Mouse (Mus musculus) ZHBTc4 (cell line): ENCODE measurements around the gene Acox2.

Experiments
- DNase-seq: peaks from one replicate; pipeline ENCODE4 v3.0.0-alpha.2; 2011; ENCODE audit warnings: low read depth, low spot score

The Acox2 gene

DNA sequence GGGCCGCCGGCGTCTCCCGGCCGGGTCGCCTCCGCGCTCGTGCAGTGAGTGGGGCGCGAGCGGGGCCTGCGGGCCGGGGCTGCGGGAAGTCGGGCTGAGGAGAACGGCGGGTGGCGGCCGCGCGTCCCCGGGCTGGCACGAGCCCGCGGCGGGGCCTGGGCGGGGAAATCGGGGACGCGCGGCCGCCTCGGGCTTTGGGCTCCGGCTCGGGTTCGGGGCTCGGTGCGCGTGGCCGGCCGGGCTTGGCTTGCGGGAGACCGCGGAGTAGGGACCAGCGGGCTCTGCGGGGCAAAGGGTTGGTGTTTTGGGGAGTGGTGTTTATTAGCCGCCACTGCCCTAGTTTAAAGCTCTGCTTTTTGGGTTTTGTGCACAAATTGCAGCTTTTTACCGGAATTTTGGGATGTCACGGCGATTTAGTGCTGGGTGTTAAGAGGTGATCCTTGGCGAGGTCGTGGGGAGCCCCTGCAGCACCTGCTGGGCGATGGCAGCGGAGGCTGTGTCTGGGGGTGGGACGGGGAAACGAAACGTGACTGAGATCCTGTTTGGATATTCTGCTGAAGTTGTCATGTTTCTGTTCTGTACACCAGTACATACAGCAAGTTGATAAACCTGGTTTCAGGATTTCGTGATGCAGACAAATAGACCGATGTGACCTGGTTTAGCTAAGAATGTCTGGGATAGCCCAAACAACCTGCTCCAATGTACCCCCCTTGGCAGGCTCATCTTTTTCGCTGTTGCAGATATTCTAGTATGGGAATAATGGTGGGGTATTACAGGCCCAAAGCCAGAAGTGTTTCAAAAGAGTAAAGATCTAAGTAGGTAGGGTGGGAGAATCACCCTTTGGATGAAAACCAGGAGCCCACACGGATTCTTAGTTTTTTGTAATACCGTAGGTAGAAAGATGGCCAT, 44.6 kb downstream of the Acox2 start:
- peak; percentile 75 for DNase-seq

DNA sequence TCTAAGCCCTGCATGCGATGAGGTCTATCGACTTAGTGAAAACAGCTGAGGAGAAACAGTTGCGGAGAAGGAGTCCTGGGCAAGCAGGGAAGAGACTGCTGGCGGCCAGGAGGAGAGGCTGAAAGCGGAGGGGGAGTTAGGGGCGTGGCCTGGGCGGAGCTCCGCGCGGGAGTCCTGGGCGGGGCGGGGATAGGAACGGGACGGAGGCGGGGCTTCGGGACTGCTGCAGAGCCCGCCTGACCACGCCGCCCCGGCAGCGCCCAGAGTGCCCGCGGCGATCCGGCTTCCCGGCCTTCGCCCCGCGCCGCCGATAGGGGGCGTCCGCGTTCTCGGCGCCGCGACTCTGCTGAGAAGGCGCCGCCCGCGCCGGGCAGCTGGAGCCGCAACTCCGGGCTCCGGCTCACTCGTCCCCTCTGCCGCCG, 45.3 kb downstream of the Acox2 start, which contains the start of gene Kctd6:
Kctd6 (plus strand) TSS at position 338 of the 422 bp plus-strand sequence.
- DNase-seq = peak; percentile 98

DNA sequence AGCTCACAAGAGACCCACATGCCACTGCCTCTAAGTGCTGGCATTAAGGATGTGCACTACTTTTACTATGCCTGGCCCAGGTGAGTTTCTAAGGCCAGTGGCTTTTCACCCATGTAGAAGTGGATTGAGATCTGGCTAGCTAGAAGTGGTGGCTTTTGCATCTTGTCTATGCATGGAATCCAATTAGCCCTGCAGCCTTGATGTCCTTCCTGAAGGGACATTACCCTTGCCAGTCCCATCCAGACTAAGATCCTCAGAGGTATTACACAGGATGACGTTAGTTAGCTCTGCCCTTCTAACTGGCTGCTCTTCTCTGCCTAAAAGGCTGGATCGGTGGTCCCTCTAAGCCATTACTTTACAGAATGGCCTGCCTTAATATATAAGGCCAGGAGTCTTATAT, 46.2 kb downstream of the Acox2 start:
- no peak for DNase-seq

DNA sequence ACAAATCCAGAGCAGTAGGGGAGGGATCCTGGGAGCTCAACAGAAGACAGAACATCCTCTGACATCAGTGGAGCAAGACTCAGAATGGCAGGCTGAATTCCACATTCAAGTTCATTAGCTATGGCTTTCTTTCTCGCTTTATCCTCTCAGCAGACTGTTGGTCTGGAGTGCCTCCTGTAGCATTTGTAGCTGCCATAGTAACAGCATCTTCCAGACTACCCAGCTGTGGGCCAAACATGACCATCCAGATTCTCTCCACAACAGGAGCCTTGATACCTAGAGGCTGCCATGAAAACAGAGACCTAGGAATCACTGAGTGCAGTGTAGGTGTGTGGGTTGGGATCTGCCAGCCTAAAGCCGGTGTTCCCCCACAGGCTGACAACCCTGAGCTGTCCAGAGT, 49.3 kb downstream of the Acox2 start:
- DNase-seq = no peak

DNA sequence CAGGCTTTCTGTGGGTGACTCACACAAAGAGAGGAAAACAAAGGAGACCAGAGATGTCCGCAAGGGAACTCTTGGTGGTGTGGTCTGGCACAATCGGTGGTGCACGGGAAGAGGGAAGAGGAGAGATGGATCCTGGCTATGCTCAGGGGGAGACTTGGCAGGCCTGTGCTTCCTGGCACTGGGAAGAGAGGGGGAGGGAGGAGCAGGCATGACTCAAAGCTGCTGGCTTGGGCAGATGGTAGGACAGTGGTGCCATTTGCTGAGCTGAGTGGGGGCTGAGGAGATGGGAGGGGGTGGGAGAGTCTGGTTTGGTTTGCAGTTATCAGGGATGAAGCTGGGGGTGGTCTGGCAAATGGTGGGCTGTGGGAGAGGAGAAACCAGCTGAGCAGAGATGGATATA, 50.3 kb downstream of the Acox2 start:
- no peak for DNase-seq

DNA sequence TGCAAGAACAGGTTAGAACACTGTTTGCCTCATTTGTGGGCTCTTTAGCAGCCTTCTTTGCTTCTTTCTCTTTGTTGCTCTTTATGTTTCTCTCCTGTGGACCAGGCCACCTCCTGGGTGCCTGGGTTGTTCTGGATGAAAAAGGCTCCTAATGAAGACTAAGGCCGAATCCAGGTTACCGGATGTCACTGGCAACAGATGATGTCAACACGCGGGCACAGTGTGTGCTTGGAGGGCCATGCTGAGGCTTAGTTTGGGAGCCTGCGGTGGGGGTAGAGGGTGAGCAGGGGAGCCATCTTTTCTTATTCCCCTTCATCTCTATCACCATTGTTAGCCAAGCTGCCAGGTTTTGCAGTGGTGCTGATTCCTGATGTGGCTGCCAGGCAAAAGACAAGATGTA, 51.6 kb downstream of the Acox2 start:
- DNase-seq = no peak

DNA sequence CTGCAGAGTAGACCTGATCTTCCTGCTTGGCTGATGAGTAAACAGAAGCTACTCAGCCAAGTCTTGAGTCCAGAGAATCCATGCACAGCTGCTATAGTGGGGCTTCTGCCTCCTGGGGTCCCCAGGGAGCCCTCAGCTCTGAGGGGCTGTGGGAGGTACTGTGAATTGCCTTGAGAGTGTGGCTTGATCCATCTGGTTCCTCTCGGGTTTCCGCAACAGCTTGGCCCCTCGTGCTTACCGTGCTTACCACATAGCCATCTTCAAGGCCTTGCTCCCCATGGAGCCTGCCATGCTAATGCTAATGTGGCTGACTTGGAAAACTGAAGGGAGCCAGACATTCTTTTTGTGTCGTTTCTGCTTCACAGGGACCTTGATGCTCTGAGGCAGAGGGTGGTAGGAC, 52.0 kb downstream of the Acox2 start:
- DNase-seq = peak; percentile 83

DNA sequence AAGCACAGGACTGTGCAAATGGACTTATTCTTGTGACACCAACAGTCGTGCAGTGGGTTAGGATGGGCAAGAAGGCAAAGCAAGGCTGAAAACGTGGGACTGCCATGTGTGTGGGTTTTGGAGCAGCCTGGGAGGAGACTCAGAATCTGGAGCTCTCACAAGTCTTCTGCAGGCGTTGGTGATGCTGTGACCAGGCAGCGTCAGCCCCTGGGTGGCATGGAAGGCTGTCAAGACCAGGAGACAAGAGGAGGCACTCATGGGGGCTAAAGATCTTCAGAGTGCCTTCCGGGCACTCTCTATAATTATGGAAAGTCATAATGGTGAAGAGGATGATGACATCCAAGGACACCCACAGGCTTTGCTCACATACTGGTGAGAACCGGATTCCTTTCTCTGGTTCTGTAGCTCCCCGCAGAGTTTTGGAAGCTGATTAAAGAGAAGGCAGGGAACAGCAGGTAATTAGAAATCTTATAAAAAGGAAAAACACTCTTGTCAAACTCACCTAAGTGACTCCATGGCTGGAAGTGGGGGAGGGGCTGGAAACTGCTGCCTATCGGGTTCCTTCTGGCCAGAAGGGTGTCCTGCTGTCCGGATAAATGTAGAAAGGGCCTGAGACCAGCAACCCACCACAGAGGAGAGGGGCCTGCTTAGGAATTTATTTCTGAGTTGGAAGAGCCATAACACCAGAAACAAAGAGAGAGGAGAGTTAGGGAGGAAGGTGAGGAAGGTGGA, 52.8 kb downstream of the Acox2 start:
- peak; percentile 18 for DNase-seq

DNA sequence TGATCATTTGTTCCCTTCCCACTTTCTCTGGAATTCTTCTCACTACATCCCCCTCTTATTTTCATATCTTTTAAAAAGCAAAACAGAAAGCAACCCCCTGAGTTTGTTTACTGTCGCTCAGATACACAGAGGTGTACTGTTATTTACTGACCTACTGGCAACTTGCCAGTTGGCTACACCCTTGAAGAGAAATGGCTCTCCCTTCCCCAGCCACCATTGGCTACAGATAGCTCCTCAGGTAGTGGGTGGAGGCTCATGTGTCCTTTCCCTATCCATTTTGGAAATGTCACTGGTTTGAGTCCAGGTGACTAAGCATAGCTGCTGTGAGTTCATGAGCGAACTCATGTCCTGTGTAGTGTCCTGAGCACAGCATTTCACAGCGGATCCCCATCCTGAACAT, 57.4 kb downstream of the Acox2 start:
- peak; percentile 66 for DNase-seq

DNA sequence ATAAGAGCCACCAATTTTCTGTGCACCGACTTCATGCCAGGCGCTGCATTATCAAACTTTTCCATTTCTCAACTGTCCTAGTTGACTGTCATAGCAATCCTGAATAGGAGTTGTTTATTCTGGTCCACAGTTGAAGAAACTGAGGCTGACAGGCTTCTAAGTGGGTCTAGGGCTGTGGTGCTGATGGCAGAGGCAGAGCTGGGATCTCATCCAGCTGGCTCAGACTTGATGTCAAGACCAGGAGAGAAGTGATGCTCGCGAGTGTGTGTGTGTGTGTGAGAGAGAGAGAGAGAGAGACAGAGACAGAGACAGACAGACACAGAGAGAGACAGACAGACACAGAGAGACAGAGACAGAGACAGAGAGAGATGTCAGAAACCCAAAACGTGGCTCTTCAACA, 58.4 kb downstream of the Acox2 start:
- DNase-seq = no peak

DNA sequence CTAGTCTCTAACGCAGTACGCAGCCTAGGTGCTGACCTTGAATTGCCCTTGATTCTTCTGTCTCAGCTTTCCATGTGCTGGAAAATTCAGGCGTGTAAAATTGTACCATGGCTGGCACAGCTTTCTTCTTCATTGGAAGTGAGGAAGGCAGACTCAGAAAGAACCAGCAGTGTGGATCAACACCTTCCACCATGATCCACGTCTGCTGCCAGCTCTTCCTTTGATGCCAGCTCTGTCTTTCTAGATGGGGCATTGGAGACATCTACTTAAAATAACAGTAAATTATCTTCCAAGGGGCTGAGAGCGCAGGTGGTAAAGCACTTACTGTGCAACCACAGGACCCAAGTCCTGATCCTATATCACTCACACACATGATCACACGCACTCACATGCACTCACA, 66.4 kb downstream of the Acox2 start:
- no peak for DNase-seq

DNA sequence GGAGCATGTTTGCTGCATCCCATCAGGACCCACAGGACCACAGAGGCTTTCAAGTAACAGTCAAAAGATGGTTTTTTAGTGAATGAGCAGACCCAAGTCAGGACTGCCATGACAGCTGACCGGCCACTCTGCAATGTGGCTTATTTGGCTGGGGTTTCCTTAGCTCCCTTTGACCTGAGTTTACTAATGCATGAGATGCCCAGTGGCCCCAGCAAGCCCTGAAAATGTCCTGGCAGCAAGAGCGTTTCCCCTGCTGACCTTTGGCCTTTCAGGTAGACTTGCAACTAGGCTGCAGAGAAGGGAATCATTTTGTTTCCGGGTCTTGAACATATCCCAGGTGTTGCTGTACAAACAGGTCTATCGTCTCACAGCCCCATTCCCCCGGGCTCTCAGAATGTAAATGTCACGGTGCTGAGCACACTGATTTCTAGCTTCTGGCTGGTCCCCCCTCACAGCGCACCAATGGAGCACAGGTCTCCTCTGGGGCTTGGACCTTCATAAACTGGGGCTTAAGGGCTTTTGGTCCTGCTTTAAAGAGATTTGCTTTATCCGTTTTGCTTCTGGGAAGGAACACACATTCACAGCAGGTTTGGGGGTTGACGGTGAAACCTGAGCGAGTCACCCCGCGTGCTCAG, 67.7 kb downstream of the Acox2 start:
- DNase-seq = no peak

DNA sequence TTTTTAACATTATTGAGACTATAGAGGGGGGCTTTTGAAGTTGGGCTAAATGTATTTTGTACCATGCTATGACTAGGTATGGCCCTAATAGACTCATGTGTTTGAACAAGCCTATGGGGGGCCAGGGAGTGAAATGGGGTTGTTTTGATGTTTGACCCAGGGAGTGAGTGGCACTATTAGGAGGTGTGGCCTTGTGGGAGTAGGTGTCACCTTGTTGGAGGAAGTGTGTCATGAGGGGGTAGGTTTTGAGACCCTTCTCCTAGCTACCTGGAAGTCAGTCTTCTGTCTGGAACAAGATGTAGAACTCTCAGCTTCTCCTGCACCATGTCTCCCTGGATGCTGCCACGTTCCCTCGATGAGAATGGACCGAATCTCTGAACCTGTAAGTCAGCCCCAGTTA, 68.6 kb downstream of the Acox2 start:
- DNase-seq = no peak

DNA sequence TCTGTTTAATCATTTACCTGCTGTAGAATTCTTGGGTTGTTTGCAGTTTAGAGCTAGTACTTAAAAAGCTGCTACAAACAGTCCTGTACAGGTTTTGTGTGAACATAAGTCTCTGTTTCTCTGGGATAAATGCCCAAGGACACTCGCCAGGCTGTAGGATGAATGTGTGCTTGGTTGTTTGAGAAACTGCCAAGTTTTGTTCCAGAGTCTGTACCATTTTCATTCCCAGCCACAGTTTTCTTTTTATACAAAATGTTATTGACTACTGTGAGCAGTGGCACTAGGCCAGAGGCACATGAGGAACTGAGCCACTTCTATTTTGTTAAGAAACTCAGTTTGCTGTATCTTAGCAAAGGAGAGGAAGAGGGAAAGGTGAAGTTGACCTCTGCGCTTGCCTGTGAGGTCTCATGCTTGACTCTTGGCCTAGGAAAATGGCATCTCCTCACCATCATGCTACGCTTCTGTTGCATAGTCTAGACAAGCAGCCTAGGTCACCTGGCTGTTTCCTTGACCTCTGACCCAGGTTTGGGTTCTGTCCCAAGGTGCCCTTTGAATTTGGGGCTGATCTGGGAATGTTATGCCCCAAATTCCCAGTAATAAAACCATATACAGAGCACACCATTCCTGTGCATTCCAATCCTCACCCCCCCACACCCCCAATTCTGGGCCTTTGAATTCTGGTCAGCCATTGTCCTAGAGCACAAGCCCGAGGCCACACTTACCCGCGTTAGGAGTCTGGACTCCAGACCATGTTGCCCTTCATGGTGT, 72.7 kb downstream of the Acox2 start:
- no peak for DNase-seq

DNA sequence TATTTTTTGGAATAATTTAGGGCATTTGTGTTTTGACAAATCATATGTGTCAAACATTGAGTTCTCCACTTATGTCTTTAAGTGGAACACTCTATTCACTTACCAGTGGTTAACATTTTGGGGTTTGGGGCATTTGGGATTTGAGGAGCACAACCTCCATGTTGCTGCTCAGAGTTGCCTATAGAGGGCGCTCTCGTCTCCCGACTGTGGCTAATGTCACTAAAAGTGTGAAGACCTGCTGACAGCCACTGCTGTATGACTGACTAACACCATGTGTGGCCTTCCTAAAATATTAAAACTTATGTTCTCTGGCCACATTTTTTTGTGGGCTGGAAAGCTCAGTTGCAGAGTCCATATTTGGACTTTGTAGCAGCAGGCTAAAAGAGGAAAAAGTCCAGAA, 75.8 kb downstream of the Acox2 start:
- peak; percentile 39 for DNase-seq

DNA sequence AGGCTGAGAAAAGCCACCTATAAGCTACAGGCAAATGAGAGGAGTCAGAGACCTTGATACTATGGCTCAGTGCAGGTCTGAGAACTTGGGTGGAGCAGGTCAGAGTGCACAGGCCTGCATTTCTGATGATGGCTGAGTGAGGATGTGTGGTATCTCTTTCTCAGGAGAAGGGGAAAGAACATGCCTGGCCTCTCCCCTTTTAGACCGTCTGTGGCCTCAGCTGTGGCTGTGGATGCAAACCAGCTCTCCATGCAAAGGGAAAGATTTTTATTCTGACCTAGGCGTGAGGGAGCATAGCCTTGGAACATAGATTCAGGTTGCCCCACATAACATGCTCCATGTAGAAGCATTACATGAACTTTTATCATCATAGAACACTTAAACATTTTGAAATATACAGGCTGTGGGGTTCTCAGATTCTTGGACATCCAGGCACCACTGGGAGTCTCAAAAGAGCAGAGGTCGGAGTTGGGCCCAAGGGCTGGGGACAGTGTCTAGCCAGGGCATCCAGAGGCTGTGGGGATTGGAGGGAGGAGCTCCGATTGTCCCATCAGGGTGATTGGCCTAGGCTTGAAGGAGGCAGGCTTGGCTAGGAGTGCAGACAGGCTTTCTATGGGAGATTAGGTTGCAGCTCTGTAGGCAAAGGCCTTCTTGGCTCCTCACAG, 78.7 kb downstream of the Acox2 start:
- DNase-seq = no peak

DNA sequence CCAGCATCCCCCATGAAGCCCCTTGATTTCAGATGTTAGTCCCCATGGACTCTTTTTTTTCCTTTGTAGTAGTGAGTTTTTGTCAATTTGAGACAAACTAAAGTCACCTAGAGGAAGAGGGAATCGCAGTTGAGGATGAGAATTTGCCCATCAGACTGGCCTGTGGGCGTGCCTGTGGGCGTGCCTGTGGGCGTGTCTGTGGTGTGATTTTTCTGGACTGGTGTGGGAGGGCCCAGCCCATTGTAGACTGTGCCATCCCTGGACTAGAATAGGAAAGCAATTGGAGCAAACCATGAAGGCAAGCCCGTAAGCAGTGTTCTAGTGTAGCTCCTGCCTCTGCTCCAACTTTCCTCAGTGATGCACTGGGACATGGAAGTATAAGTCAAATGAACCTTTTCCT, 82.9 kb downstream of the Acox2 start:
- DNase-seq = peak; percentile 86
